In genomic region chr4:149876761-149877160, GRCm38 (mm10) we compare ENCODE assay signal across 10 mouse cellular contexts.
DNase-seq lines count a peak whose midpoint lies in the region; ATAC-seq and TF ChIP-seq lines count a peak whose summit lies in the region.
"Had no signal": no experiment of that assay in that cellular context is flagged by ENCODE, and none has a peak within 500 bp of the region (broad histone marks: within the 10 kb centered on the region; RNA-seq: fewer than 3 reads in every experiment).

No protein-coding gene starts in this region.

- no peak for TF ChIP-seq POLR2A in kidney, adult 2 months (IDR thresholded peaks at IDR 0.05; ENCODE audit: low read depth, low read length)

- no peaks in the 10 kb centered on the region for H3K27me3 ChIP-seq in kidney, adult 2 months (replicated peaks; ENCODE audit: control insufficient read depth, insufficient read depth, low read length)
- no peaks in the 10 kb centered on the region for H3K27me3 ChIP-seq in hindbrain, embryonic 16.5 days (replicated peaks; ENCODE audit: control insufficient read depth, insufficient read depth, low read length)

- intact Hi-C loops in gastrocnemius, adult 2 months (cut with DNase I) = no loop called here

- no peak overlapping the region for H3K4me2 ChIP-seq in hindbrain, embryonic 16.5 days (ENCODE audit: low read length)
- H3K4me2 ChIP-seq: liver, embryonic 15.5 days had no signal

- no peak overlapping the region for H3K4me3 ChIP-seq in kidney, adult 2 months (ENCODE audit: insufficient read depth, low read depth, low read length)
- H3K4me3 ChIP-seq in gastrocnemius, adult 2 months = no peak overlapping the region
- no peak overlapping the region for H3K4me3 ChIP-seq in hindbrain, embryonic 16.5 days (ENCODE audit: low read length)
- H3K4me3 ChIP-seq: liver, embryonic 15.5 days had no signal

- H3K4me1 ChIP-seq in kidney, adult 2 months (ENCODE audit: control insufficient read depth, insufficient read depth, low read length) = no peaks in the 10 kb centered on the region
- peaks cover 19% of the 10 kb centered on the region for H3K4me1 ChIP-seq in hindbrain, embryonic 16.5 days (ENCODE audit: control insufficient read depth, insufficient read depth, low read depth, low read length)
- H3K4me1 ChIP-seq: liver, embryonic 15.5 days had no signal

- peak; percentile 41 for DNase-seq in kidney, adult 2 months
- no peak for DNase-seq in kidney, adult 9 months
- DNase-seq in gastrocnemius, adult 2 months = peak; percentile 82
- DNase-seq in lung, postnatal 4 days = peak; percentile 48 to 83
- DNase-seq in frontal cortex, postnatal 25 days (ENCODE audit: low spot score in 2 of 2) = no peak
- no peak for DNase-seq in spleen, postnatal 10 days (ENCODE audit: low spot score in 2 of 2)
- DNase-seq: right cerebral cortex, postnatal 25 days had no signal

- WGBS in kidney, adult 2 months = 71% methylated on average over 6 of the region's 6 CpGs
- 64% methylated on average over 6 of the region's 6 CpGs for WGBS in hindbrain, embryonic 16.5 days

- H3K36me3 ChIP-seq in kidney, adult 2 months (ENCODE audit: control insufficient read depth, insufficient read depth, low read length) = no peaks in the 10 kb centered on the region
- no peaks in the 10 kb centered on the region for H3K36me3 ChIP-seq in hindbrain, embryonic 16.5 days (ENCODE audit: control insufficient read depth, insufficient read depth, low read length)
- H3K36me3 ChIP-seq: liver, embryonic 15.5 days had no signal

- H3K9ac ChIP-seq in hindbrain, embryonic 16.5 days (ENCODE audit: low read depth, low read length) = no peak overlapping the region
- H3K9ac ChIP-seq: liver, embryonic 15.5 days had no signal

- TF ChIP-seq CTCF in kidney, adult 2 months (conservative IDR thresholded peaks at IDR 0.05; ENCODE audit: insufficient read depth, insufficient read length, low read depth, low read length) = no peak
- TF ChIP-seq CTCF in gastrocnemius, adult 2 months (IDR thresholded peaks at IDR 0.05) = no peak

- H3K27ac ChIP-seq in kidney, adult 2 months (ENCODE audit: insufficient read depth, low read depth, low read length) = no peak overlapping the region
- H3K27ac ChIP-seq in gastrocnemius, adult 2 months = peak overlapping the region; percentile 61
- H3K27ac ChIP-seq in hindbrain, embryonic 16.5 days (ENCODE audit: low read depth, low read length) = peak overlapping the region; percentile 7; the same call in 1 of the 2 replicates
- H3K27ac ChIP-seq: liver, embryonic 15.5 days had no signal

- no peaks in the 10 kb centered on the region for H3K9me3 ChIP-seq in hindbrain, embryonic 16.5 days (ENCODE audit: control insufficient read depth, low read length)
- H3K9me3 ChIP-seq: liver, embryonic 15.5 days had no signal

- no peak for ATAC-seq in hindbrain, embryonic 16.5 days
- no peak for ATAC-seq in CD4-positive, CD25-positive, alpha-beta regulatory T cell, adult 4 months

Comparison
In these comparisons a context has a peak if more than half of its experiments do, and no peak if none do; other contexts are left out.
1. DNase-seq: peak in kidney, adult 2 months (single experiment), gastrocnemius, adult 2 months (single experiment) and lung, postnatal 4 days (2 of 2); none in kidney, adult 9 months (single experiment), frontal cortex, postnatal 25 days (0 of 2) and spleen, postnatal 10 days (0 of 2).